Mouse (Mus musculus): ENCODE data around the gene Pdpr.
"Not testable (repeated sequence)": the region's sequence is repeated elsewhere in the genome, so short reads cannot be mapped to it uniquely, and the experiment has no call there.

The Pdpr gene

DNA sequence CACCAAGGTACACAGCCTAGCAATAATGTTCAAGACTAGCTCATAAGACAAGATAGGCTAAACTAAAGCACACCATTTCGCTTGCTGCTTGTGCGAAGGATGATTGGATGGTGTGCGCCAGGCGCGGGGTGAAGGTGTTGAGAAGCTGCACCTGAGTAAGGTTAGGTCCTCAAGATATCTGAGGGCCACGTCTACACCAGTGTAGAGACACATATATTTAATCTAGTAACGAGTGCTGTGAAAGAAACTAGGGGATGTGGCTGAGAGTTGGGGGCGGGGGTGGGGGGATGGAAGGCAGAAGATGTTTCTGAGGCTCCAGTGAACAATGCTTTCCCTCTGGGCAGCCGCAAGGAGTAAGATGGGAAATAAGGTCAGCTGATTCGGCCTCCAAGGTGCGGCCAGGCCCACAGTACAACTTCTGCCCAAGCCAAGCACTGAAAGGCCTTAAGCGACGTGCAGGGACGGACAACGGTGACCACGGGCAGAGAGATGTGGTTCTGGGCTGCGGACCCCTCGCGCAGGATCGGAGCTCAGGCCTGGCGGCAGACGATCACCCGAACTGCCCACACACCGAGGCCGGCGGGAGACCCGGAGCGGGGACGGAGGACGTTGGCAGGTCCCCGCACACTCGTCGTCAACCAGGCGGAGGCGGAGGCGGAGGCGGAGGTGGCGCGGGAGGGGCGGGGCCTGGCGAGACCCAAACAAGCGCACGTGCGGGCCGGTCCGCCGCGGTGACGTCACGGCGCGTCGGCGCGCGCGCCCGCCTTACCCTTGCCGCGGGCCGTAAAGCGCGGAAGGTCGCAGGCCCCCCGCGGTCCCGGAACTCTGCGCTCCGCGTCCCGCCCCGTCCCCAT is at the start of gene Pdpr:
Gene Pdpr (plus strand): TSS at position 766 of the 854 bp plus-strand sequence.
- DNase-seq (ENCODE audit: low spot score): peak; percentile 40

DNA sequence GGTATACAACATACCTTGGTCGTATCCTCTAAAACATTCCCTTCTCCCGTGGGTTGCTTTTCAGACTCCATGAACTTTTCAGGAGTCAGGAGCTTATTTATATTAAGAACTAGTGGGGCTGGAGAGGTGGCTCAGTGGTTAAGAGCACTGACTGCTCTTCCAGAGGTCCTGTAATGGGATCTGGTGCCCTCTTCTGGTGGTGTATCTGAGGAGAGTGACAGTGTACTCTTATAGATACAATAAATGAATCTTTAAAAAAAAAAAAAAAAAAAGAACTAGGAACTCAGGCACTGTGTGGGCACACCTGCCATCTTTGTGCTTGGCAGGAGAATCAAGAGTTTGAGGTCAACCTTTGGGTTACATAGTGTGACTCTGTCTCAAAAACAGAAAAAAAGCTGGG is 45.7 kb upstream of the Pdpr start:
- DNase-seq (ENCODE audit: low spot score): no peak

DNA sequence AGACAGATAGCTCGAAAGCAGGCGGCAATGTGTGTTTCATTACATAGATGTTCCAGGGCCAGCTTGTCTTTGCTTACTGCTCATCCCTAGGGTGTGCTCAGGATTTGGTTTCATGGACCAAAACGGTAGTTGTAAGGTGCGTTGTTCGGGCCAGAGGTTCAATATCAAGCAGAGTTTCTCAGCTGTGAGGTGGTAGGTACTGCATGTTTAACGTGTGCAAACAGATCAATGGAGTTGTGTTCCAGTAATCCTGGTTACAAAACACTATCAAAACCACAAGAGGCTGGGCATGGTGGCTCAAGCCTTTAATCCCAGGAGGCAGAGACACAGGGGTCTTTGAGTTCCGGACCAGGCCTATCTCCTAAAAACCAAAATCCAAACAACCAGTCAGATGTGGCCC is 45.3 kb upstream of the Pdpr start:
- no peak for DNase-seq (ENCODE audit: low spot score)

- DNase-seq (ENCODE audit: low spot score): no peak
Observed at GRCm38 (mm10) chr8:111053827-111054518, 40.5 kb upstream of the Pdpr start.

GRCm38 (mm10) chr8:111055031-111055634 is 39.3 kb upstream of the Pdpr start:
- DNase-seq (ENCODE audit: low spot score): no peak

DNA sequence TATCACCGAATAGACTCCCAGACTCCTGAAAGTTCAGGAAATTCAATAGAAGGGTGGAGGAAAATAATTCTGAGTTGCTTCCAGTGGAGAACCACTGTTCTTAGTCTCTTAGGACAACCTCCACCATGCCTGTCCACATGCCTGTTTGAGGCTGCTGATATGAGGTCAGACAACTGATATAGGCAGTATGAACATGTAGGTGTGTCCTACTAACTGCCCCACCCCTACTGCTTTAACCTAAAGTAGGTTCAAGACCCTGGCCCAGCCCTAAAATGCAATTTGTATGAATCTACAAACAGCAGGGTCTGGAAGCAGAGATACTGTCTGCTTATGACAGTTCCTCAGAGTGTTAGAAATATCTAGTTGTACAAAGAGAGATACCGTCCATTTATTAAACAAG is 38.8 kb upstream of the Pdpr start:
- no peak for DNase-seq (ENCODE audit: low spot score)

DNA sequence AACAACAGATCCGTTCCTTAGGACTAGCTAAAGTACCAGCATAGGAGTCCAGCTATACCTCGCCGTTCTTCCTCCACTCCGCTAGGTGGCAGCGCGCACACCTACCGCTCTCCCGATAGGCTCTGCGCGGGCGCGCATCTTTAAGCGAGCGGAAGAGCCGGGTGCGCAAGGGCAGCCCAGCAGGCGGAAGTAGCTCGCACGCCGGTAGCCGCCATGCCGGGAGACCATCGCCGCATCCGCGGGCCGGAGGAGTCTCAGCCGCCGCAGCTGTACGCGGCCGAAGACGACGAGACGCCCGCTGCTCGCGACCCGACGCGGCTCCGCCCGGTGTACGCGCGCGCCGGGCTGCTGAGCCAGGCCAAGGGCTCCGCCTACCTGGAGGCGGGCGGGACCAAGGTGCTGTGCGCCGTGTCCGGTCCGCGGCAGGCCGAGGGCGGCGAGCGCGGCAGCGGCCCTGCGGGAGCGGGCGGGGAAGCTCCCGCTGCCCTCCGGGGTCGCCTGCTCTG is 38.2 kb upstream of the Pdpr start, which contains the start of gene Exosc6:
Gene Exosc6 (plus strand): TSS at position 182 of the 506 bp plus-strand sequence.
- peak; percentile 45 for DNase-seq (ENCODE audit: low spot score)

DNA sequence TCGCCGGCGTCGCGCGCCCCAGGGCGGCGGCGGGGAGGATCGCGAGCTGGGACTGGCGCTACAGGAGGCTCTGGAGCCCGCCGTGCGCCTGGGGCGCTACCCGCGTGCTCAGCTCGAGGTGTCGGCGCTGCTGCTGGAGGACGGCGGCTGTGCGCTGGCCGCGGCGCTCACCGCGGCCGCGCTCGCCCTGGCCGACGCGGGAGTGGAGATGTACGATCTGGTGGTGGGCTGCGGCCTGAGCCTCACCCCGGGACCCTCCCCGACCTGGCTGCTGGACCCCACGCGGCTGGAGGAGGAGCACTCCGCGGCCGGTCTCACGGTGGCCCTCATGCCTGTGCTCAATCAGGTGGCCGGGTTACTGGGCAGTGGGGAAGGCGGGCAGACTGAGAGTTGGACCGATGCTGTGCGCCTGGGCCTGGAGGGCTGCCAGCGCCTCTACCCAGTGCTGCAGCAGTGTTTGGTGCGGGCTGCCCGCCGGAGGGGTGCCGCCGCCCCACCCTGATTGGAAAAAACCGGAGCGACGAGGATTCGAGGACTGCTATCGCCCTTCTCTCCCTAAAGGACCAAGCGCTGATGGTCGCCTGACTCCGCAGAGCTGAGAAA is 37.6 kb upstream of the Pdpr start:
- no peak for DNase-seq (ENCODE audit: low spot score)

GRCm38 (mm10) chr8:111058946-111059572 is 35.4 kb upstream of the Pdpr start:
- no peak for DNase-seq (ENCODE audit: low spot score)

- DNase-seq (ENCODE audit: low spot score): no peak
Observed at GRCm38 (mm10) chr8:111061688-111062071, 32.8 kb upstream of the Pdpr start.

DNA sequence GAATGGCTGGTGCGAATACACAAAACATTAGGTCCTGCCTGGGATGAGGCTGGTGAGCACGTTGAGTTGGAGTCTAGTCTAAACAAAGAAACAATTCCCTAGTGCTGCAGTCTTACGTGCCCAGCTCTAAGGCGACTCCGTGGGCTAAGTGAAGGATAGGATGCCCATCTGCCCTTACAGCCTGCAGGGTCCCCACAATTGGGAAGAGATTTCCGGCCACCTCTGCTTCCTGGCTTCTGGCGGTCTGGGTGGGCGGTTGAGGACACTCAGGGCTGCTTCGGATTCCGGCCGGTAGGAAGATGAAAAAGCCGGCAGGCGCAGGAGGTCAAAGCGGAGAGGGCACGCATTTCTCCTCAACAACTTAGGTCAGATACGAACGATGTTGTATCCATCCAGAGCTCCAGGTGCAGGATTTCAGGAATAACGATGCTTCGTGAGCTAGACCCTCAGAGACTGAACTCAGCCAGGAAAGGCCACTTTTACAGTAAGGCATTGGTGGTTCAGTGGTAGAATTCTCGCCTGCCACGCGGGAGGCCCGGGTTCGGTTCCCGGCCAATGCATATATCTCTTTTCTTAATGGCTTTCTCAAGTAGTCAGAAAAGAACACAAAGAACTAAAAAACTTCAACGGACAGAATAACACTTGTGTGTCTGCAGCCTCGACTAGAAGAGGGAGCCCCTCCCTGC is 32.2 kb upstream of the Pdpr start:
- DNase-seq (ENCODE audit: low spot score): peak; percentile 93

DNA sequence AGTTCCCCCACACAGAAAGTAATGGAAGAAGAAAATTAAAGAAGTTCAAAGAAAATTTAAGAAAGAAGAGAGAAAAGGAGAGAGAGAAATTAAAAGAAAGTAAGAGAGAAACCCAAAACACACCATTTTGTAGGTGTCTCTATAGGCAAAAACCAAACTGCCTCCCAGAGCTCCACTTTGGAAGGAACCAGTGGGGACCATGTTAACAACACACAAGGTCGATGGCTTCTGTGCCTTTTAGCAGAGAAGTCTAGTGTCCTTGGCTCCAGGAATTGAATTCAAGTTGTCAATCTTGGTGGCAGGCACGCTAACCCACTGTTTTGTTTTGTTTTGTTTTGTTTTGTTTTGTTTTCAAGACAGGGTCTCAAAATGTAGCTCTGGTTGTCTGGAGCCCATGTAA is 31.5 kb upstream of the Pdpr start:
- no peak for DNase-seq (ENCODE audit: low spot score)

- no peak for DNase-seq (ENCODE audit: low spot score)
Observed at GRCm38 (mm10) chr8:111066308-111066707, 28.1 kb upstream of the Pdpr start.

- no peak for DNase-seq (ENCODE audit: low spot score)
Observed at GRCm38 (mm10) chr8:111067439-111067838, 27.0 kb upstream of the Pdpr start.

DNA sequence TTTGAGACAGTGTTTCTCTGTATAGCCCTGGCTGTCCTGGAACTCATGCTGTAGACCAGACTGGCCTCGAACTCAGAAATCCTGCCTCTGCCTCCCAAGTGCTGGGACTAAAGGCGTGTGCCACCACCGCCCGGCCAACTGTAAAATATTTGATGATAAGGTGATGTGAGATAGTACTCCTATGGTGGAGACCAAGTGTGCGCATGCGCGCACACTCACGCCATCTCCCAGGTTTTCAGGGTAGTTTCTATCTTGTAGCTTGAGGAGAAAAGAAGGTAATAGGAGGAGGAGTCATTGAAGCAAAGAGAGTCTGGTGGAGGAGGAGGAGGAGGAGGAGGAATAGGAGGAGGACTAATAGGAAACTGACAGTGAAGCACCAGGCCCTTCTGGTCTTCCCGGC is 25.8 kb upstream of the Pdpr start:
- DNase-seq (ENCODE audit: low spot score): not testable (repeated sequence)

- DNase-seq (ENCODE audit: low spot score): no peak
Observed at GRCm38 (mm10) chr8:111075926-111076325, 18.5 kb upstream of the Pdpr start.

DNA sequence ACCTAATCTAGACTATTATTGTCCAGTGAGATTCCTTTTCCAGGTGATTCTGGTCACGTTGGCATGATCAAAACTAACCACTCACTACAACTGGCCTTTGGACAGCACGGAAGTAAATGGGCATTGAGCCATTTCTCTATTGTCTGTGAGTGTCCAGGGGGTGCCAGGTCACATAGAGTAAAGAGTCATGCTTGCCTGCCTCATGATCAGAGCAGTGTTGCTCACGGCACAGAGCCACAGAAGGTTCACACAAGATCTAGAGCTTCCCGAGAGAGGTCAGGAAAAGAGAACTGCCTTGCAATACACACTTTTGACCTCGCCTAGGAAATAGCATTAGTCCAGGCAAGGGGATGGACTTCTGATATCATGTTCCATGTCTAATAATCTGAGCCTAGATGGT is 15.0 kb upstream of the Pdpr start:
- DNase-seq (ENCODE audit: low spot score): no peak

DNA sequence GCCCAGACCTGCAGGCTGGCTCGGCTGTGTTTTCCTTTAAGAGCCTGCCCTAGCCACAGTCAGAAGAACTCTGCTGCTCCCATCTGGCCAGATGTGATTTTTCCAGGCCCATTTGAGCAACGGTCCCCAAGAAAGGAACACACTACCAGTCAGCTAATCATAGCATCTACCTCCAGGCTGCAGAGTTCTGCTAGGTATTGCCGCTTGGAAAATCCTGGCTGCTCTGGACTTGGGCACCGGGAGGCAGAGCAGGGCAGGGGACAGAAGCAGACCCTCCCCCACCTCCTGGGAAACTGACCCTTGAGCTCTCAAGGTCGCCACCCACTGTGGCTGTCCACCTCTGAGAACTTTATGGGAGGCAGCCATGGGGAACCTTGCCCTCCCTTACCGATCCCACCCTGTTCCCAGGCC is 14.6 kb upstream of the Pdpr start:
- DNase-seq (ENCODE audit: low spot score): no peak

DNA sequence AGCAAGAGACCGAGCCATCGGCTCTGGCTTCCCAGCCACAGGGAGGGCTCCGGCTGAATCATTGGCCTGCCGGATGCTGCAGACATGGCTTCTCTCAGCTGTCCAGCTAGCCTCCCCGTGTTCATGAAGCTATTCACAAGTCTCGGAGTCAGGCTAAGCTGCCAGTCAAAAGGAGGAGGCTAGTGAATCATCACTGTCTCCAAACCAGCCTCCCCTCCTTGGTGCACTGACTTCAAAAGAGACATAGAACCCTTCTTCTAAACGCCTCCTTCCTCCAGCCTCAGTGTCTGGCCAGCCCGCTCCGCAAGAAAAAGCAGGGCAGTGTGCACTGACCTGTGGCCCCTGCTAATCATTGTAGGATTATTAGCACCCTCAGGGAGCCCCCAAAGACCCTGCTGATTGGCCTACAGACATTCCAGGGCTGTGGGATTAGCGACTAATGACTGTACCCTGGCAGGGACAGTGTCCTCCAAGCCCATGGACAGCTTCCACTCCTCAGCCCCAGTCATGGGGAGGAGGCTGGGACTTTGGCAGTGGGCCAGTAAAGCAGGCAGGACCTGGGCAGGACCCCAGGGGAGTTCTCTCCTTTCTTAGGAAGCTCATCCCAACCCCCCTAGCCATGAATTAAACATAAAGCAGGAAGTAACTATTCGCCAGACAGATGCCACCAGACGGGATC is 12.7 kb upstream of the Pdpr start:
- DNase-seq (ENCODE audit: low spot score): no peak

- DNase-seq (ENCODE audit: low spot score): not testable (repeated sequence)
Observed at GRCm38 (mm10) chr8:111083936-111084335, 10.5 kb upstream of the Pdpr start.

- peak; percentile 65 for DNase-seq (ENCODE audit: low spot score)
Observed at GRCm38 (mm10) chr8:111090126-111090525, 4.3 kb upstream of the Pdpr start.
